Mouse (Mus musculus) stomach, postnatal 0 days (tissue): ENCODE data around the gene Gli2.

Source experiments
- CTCF ChIP-seq: IDR thresholded peaks from 2 replicates; pipeline ENCODE4 v1.5.1; 2016; ENCODE audit warnings: antibody characterized with exemption, low read depth, mild to moderate bottlenecking, moderate library complexity
- EP300 ChIP-seq: optimal IDR thresholded peaks from 2 replicates; pipeline ENCODE3; 2016; ENCODE audit warnings: antibody characterized with exemption

GRCm38 (mm10) chr1:118911427-118911727 lies 142.0 kb downstream of the Gli2 start:
- no peak for TF ChIP-seq CTCF
- TF ChIP-seq EP300, result no peak
